Mouse (Mus musculus) olfactory bulb, adult 2 months (tissue): ENCODE measurements around the gene Tmed9.

Source experiments
- CTCF ChIP-seq: fragments of 200-500 bp; IDR thresholded peaks from 2 replicates; pipeline ENCODE4 v1.5.1; 2012; ENCODE audit warnings: low read depth, mild to moderate bottlenecking, low read length, moderate library complexity; ENCODE audit not compliant: insufficient read depth
- POLR2A ChIP-seq: fragments of 200-500 bp; IDR thresholded peaks from 2 replicates; pipeline ENCODE4 v1.6.1; 2012; ENCODE audit warnings: mild to moderate bottlenecking, low read depth, low read length, moderate library complexity; ENCODE audit not compliant: insufficient read depth

- TF ChIP-seq POLR2A (no peak), CTCF (no peak)
Measured at GRCm38 (mm10) chr13:55619328-55619727, 45.8 kb downstream of the Tmed9 start.
